Mouse (Mus musculus) cerebellum, postnatal 4 days (tissue): ENCODE measurements around the gene Tbc1d7.

Experiments
- DNase-seq, 2 experiments: peaks; one replicate each; pipeline ENCODE4 v3.0.0; 2022; ENCODE audit warnings: low spot score in 2 of 2, mixed read lengths in 1 of 2

Gene Tbc1d7

GRCm38 (mm10) chr13:43134468-43134867 is 36.8 kb downstream of the Tbc1d7 start:
- no peak for DNase-seq

- no peak for DNase-seq
These were observed 37.9 kb downstream of the Tbc1d7 start for GRCm38 (mm10) chr13:43133400-43133799.

GRCm38 (mm10) chr13:43132859-43133258 is 38.4 kb downstream of the Tbc1d7 start:
- no peak for DNase-seq

- DNase-seq, result no peak
These were observed 39.5 kb downstream of the Tbc1d7 start for GRCm38 (mm10) chr13:43131741-43132191.

GRCm38 (mm10) chr13:43130161-43130560 is 41.1 kb downstream of the Tbc1d7 start:
- DNase-seq, result no peak

GRCm38 (mm10) chr13:43124683-43125074 is 46.6 kb downstream of the Tbc1d7 start:
- DNase-seq, result no peak

- DNase-seq, result no peak
These were observed 47.2 kb downstream of the Tbc1d7 start for GRCm38 (mm10) chr13:43123895-43124682.

GRCm38 (mm10) chr13:43122306-43123070 is 48.8 kb downstream of the Tbc1d7 start:
- no peak for DNase-seq

- no peak for DNase-seq
These were observed 58.2 kb downstream of the Tbc1d7 start for GRCm38 (mm10) chr13:43113141-43113540.

GRCm38 (mm10) chr13:43112707-43113106 is 58.6 kb downstream of the Tbc1d7 start:
- no peak for DNase-seq

GRCm38 (mm10) chr13:43112280-43112679 is 59.0 kb downstream of the Tbc1d7 start:
- DNase-seq, result peak in 1 of 2 experiments; percentile 76

- no peak for DNase-seq
These were observed 66.8 kb downstream of the Tbc1d7 start for GRCm38 (mm10) chr13:43104496-43104895.

- no peak for DNase-seq
These were observed 68.4 kb downstream of the Tbc1d7 start for GRCm38 (mm10) chr13:43102943-43103342.
